Mouse (Mus musculus) right cerebral cortex, adult 2 months (tissue): ENCODE measurements at regions not wholly inside any gene's neighbourhood (a gene's known extent, or its start where the extent isn't known, plus 50 kb on each side); places are given as distances from the start of the nearest gene placed in this dataset.

Experiments used
- DNase-seq, 2 experiments: peaks; one replicate each; pipeline ENCODE4 v3.0.0; 2021 to 2022; ENCODE audit warnings: low spot score in 2 of 2

- DNase-seq, result no peak
Measured at GRCm38 (mm10) chr6:104309166-104309565, 183.4 kb upstream of the Cntn6 start.

- DNase-seq, result peak; percentile 38 to 40
Measured at GRCm38 (mm10) chr6:104312993-104313392, 179.6 kb upstream of the Cntn6 start.

- no peak for DNase-seq
Measured at GRCm38 (mm10) chr6:104318451-104318850, 174.1 kb upstream of the Cntn6 start.

GRCm38 (mm10) chr6:104322182-104322581 is 170.4 kb upstream of the Cntn6 start:
- DNase-seq, result no peak

- no peak for DNase-seq
Measured at GRCm38 (mm10) chr6:104339134-104339848, 153.3 kb upstream of the Cntn6 start.

- no peak for DNase-seq
Measured at GRCm38 (mm10) chr6:104343986-104344385, 148.6 kb upstream of the Cntn6 start.
